10 mouse cellular contexts compared by ENCODE assay signal in genomic region chr5:124785650-124786049, GRCm38 (mm10).
A peak's percentile ranks its signal among the peaks of the same experiment; 100 is the strongest.
DNase-seq lines count a peak whose midpoint lies in the region; TF ChIP-seq lines count a peak whose summit lies in the region.
"Had no signal": no experiment of that assay in that cellular context is flagged by ENCODE, and none has a peak within 500 bp of the region (broad histone marks: within the 10 kb centered on the region; RNA-seq: fewer than 3 reads in every experiment).

No protein-coding gene starts in this region.

- peak; percentile 51 for TF ChIP-seq CTCF in left cerebral cortex, adult 2 months (IDR thresholded peaks at IDR 0.05)
- TF ChIP-seq CTCF in bone marrow, adult 2 months (IDR thresholded peaks at IDR 0.05; ENCODE audit: control insufficient read depth, insufficient read depth, low read length), result peak; percentile 50

- TF ChIP-seq POLR2A in bone marrow, adult 2 months (IDR thresholded peaks at IDR 0.05; ENCODE audit: borderline replicate concordance, control insufficient read depth, low read depth, low read length), result no peak

- H3K4me3 ChIP-seq in left cerebral cortex, adult 2 months, result no peak overlapping the region
- H3K4me3 ChIP-seq in bone marrow, adult 2 months (replicated peaks; ENCODE audit: control insufficient read depth, low read depth, low read length), result no peak overlapping the region
- H3K4me3 ChIP-seq: limb, embryonic 10.5 days had no signal

- intact Hi-C loops in left cerebral cortex, adult 2 months (cut with DNase I), result no loop called here
- intact Hi-C loops in left cerebral cortex, postnatal 10 days (cut with DNase I), result no loop called here

- no peaks in the 10 kb centered on the region for H3K4me1 ChIP-seq in bone marrow, adult 2 months (ENCODE audit: control insufficient read depth, insufficient read depth, low read length)
- H3K4me1 ChIP-seq: limb, embryonic 10.5 days had no signal

- DNase-seq in left cerebral cortex, adult 2 months (ENCODE audit: extremely low spot score in 1 of 2, low spot score in 2 of 2), result no peak
- DNase-seq in left cerebral cortex, postnatal 10 days (ENCODE audit: extremely low spot score in 1 of 2, low spot score in 2 of 2), result no peak
- peak; percentile 40 for DNase-seq in thymus, postnatal 4 days
- no peak for DNase-seq in thymus, postnatal 36 days
- peak; percentile 64 for DNase-seq in testis, postnatal 14 days (ENCODE audit: low spot score)
- DNase-seq in cerebellum, adult 18-20 months, result no peak
- no peak for DNase-seq in right cerebral cortex, postnatal 25 days
- DNase-seq: lung, postnatal 4 days had no signal

- 76% methylated on average over 7 of the region's 7 CpGs for WGBS in bone marrow, adult 2 months

- H3K27ac ChIP-seq in left cerebral cortex, adult 2 months, result no peak overlapping the region
- H3K27ac ChIP-seq in bone marrow, adult 2 months (ENCODE audit: control insufficient read depth, insufficient read depth, low read depth, low read length, poor library complexity), result no peak overlapping the region
- H3K27ac ChIP-seq: limb, embryonic 10.5 days had no signal

Comparison
In these comparisons a context has a peak if more than half of its experiments do, and no peak if none do; other contexts are left out.
1. DNase-seq: peak in thymus, postnatal 4 days (single experiment) and testis, postnatal 14 days (single experiment); none in left cerebral cortex, adult 2 months (0 of 2), left cerebral cortex, postnatal 10 days (0 of 2), thymus, postnatal 36 days (0 of 2), cerebellum, adult 18-20 months (0 of 2) and right cerebral cortex, postnatal 25 days (single experiment).